Mouse (Mus musculus) cerebellum, adult 2 months (tissue): ENCODE results near the gene Myo3b.

Source experiments
- CTCF ChIP-seq: fragments of 200-500 bp; IDR thresholded peaks from 2 replicates; pipeline ENCODE4 v1.5.1; 2011; ENCODE audit warnings: low read depth, mild to moderate bottlenecking, control low read depth, low read length, moderate library complexity, borderline replicate concordance; ENCODE audit not compliant: insufficient read depth
- POLR2A ChIP-seq: fragments of 200-500 bp; IDR thresholded peaks from 2 replicates; pipeline ENCODE4 v1.6.1; 2011; ENCODE audit warnings: low read length, control low read depth, borderline replicate concordance; ENCODE audit not compliant: insufficient read depth

DNA sequence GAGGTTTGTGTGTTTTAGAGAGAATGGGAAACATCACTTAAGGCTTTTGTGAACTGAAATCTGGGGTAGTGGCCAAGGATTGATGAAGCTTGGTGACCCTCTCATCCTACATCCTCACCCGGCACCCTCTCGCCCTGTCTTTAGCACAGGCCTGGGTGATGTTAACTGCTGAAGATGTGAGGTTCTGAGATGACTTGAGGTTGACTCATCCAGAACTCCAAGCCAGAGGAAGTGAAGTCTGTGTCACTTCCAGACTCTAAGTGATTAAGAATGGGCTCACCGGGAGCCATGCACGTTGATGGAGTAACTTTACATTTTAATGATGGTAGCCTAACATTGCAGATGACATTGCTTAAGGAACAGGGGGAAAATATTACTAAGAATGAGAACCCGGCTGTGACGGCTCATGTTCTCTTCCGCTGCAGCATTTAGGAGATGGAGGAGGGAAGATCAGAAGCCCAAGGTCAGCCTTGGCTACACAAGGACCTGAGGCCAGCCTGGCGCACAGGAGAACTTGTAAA is 143.3 kb downstream of the Myo3b start:
- TF ChIP-seq POLR2A (no peak), CTCF (no peak)
